Mouse (Mus musculus) forebrain, postnatal 0 days (tissue): ENCODE data around the gene Cdc20b. TPM values are rescaled to one million over a fixed set of nuclear protein-coding genes. Genes with fewer than 3 reads are reported as not detected.

ENCODE experiments used
- ATAC-seq: fragments of 200-750 bp; cut with Nextera tagmentation; 2 replicates; pipeline ENCODE4 v1.8.0; 2017; ENCODE audit warnings: mild to moderate bottlenecking, moderate library complexity
- DNase-seq: peaks from one replicate; pipeline ENCODE4 v3.0.0-alpha.2; 2015
- H3K27ac ChIP-seq: fragments of 300-500 bp; sonication (generic); 2 replicates; pipeline ENCODE4 v1.5.1; 2014; ENCODE audit warnings: low read depth, mild to moderate bottlenecking, antibody characterized with exemption, low read length, moderate library complexity, mixed read lengths
- H3K27me3 ChIP-seq: fragments of 300-500 bp; sonication (generic); 2 replicates; pipeline ENCODE4 v1.6.1; 2014; ENCODE audit warnings: mild to moderate bottlenecking, low read length, mixed read lengths; ENCODE audit not compliant: insufficient read depth
- H3K36me3 ChIP-seq: fragments of 300-500 bp; sonication (generic); 2 replicates; pipeline ENCODE4 v1.6.1; 2014; ENCODE audit warnings: mild to moderate bottlenecking, moderate library complexity; ENCODE audit not compliant: insufficient read depth
- H3K4me1 ChIP-seq: fragments of 300-500 bp; sonication (generic); 2 replicates; pipeline ENCODE4 v1.6.1; 2014; ENCODE audit warnings: antibody characterized with exemption; ENCODE audit not compliant: insufficient read depth
- H3K4me2 ChIP-seq: fragments of 300-500 bp; sonication (generic); 2 replicates; pipeline ENCODE4 v1.6.1; 2014; ENCODE audit warnings: low read depth, mild to moderate bottlenecking, moderate library complexity
- H3K4me3 ChIP-seq: fragments of 300-500 bp; sonication (generic); 2 replicates; pipeline ENCODE4 v1.5.1; 2014; ENCODE audit warnings: low read depth, low read length, mixed read lengths
- H3K9ac ChIP-seq: fragments of 300-500 bp; sonication (generic); 2 replicates; pipeline ENCODE4 v1.6.1; 2014; ENCODE audit warnings: mild to moderate bottlenecking
- H3K9me3 ChIP-seq: fragments of 300-500 bp; sonication (generic); 2 replicates; pipeline ENCODE4 v1.6.1; 2016; ENCODE audit warnings: low read length
- CTCF ChIP-seq: sonication (generic); IDR thresholded peaks from 2 replicates; pipeline ENCODE4 v1.5.1; 2016; ENCODE audit warnings: antibody characterized with exemption, control low read depth, low read depth
- WGBS: fragments of 180-500 bp; shearing (Covaris S2); extraction: QIAGEN DNeasy Blood & Tissue Kit; methylation state at CpG from one replicate; pipeline ENCODE4 v1.1.7; 2014; 5-methylcytosine and 5-hydroxymethylcytosine counted together
- polyA plus RNA-seq: library from polyadenylated mRNA; unstranded; fragments of >200 nt; fragmentation: Nextera tagmentation; extraction: Ambion mirVana; gene quantifications from 2 replicates; pipeline ENCODE4 v1.2.1, GENCODE M21; 2015
- total RNA-seq: library from RNA; depleted of rRNA; stranded (reverse); fragments of >200 nt; gene quantifications from 2 replicates; pipeline ENCODE4 v1.2.3, GENCODE M21; 2014

Cdc20b gene
- total and polyA plus RNA-seq, 2 experiments from 2014 or later = 0.97 to 1.0 TPM

DNA sequence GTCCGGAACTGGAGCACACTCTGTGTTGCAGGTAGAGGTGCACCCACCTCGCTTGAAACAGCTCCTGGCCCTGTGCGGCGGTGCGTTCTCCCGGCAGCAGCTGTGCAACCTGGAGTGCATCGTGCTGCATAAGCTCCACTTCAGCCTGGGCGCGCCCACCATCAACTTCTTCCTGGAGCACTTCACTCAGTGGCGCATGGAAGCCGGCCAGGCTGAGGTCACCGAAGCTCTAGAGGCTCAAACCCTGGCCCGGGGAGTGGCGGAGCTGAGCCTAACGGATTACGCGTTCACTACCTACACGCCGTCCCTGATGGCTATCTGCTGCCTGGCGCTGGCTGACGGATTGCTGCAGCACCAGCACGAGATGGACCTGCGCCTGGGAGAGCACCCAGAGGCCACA is 45.4 kb upstream of the Cdc20b start:
- H3K27me3 ChIP-seq = peaks cover 69% of the 10 kb centered on the region
- ATAC-seq (no peak), DNase-seq (no peak)
- WGBS = 2% methylated on average over 23 of the region's 23 CpGs
- no peak for TF ChIP-seq CTCF
- H3K9ac ChIP-seq = no peak overlapping the region
- no peak overlapping the region; the same call in 1 of the 2 replicates for H3K4me3 ChIP-seq
- no peaks in the 10 kb centered on the region for H3K36me3 ChIP-seq
- no peak overlapping the region for H3K4me2 ChIP-seq
- peaks cover 10% of the 10 kb centered on the region for H3K4me1 ChIP-seq
- no peak overlapping the region for H3K27ac ChIP-seq
- H3K9me3 ChIP-seq = no peaks in the 10 kb centered on the region

DNA sequence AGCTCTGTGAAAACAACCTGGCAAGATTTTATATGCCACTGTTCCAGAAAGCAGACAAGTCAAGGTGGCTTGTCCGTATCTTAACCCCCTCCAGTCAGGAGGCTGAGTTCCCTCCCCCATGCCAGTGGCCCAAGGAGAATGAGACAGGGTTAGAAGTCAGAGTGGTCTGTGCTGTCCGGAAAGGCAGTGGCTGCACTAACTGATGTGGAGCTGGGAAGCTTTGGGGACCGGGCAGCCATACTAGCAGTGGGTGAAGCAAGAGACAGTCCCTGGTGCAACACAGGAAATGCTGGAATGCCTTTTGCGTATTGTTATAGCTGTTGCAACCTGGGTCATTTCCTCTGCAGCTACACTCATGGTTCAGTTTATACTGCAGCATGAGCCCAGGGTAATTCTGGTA is 44.6 kb upstream of the Cdc20b start:
- no peak for DNase-seq
- Histone ChIP-seq H3K9me3 (no peaks in the 10 kb centered on the region), H3K27me3 (peaks cover 77% of the 10 kb centered on the region), H3K27ac (no peak overlapping the region), H3K36me3 (no peaks in the 10 kb centered on the region), H3K4me2 (no peak overlapping the region), H3K4me1 (peaks cover 10% of the 10 kb centered on the region), H3K4me3 (no peak overlapping the region), H3K9ac (no peak overlapping the region)
- WGBS = 7% methylated on average over 4 of the region's 4 CpGs
- no peak for TF ChIP-seq CTCF
- no peak for ATAC-seq

- H3K4me2 ChIP-seq = peak within 1 kb of the TSS; percentile 63
- ATAC-seq (peak; percentile 16), DNase-seq (no peak)
- H3K9ac ChIP-seq = peak within 1 kb of the TSS; percentile 29; the same call in 1 of the 2 replicates
- H3K4me3 ChIP-seq = peak within 1 kb of the TSS; percentile 33
- no peak for TF ChIP-seq CTCF
- H3K27ac ChIP-seq = no peak within 1 kb of the TSS
- no peaks in the 10 kb centered on the region for H3K9me3 ChIP-seq
- peaks cover 9% of the 10 kb centered on the region for H3K4me1 ChIP-seq
- WGBS = 2% methylated on average over 62 of the region's 63 CpGs
- no peaks in the 10 kb centered on the region for H3K36me3 ChIP-seq
- peaks cover 85% of the 10 kb centered on the region for H3K27me3 ChIP-seq
Measured at GRCm38 (mm10) chr13:112993531-112994152, 41.3 kb upstream of the Cdc20b start, which contains the start of gene Mcidas. Gene Mcidas (plus strand): TSS chr13:112993845.

GRCm38 (mm10) chr13:112994191-112994590 is 40.7 kb upstream of the Cdc20b start:
- Histone ChIP-seq H3K4me2 (peak overlapping the region; percentile 63), H3K4me1 (peaks cover 5% of the 10 kb centered on the region; the same call in 1 of the 2 replicates), H3K9me3 (no peaks in the 10 kb centered on the region), H3K9ac (peak overlapping the region; percentile 29; the same call in 1 of the 2 replicates), H3K27me3 (peaks cover 81% of the 10 kb centered on the region), H3K36me3 (no peaks in the 10 kb centered on the region), H3K27ac (no peak overlapping the region), H3K4me3 (peak overlapping the region; percentile 33)
- 3% methylated on average over 25 of the region's 25 CpGs for WGBS
- ATAC-seq (peak; percentile 65), DNase-seq (peak; percentile 67)
- TF ChIP-seq CTCF = peak; percentile 75

GRCm38 (mm10) chr13:112996407-112996806 is 38.5 kb upstream of the Cdc20b start:
- H3K27ac ChIP-seq = no peak overlapping the region
- H3K4me3 ChIP-seq = no peak overlapping the region
- H3K27me3 ChIP-seq = peaks cover 74% of the 10 kb centered on the region
- WGBS = 59% methylated on average over 4 of the region's 4 CpGs
- H3K4me2 ChIP-seq = no peak overlapping the region
- DNase-seq (no peak), ATAC-seq (no peak)
- H3K36me3 ChIP-seq = no peaks in the 10 kb centered on the region
- TF ChIP-seq CTCF = no peak
- H3K9ac ChIP-seq = no peak overlapping the region
- H3K4me1 ChIP-seq = peaks cover 5% of the 10 kb centered on the region; the same call in 1 of the 2 replicates
- no peaks in the 10 kb centered on the region for H3K9me3 ChIP-seq

GRCm38 (mm10) chr13:112997369-112997768 is 37.5 kb upstream of the Cdc20b start:
- peaks cover 5% of the 10 kb centered on the region; the same call in 1 of the 2 replicates for H3K4me1 ChIP-seq
- no peak overlapping the region for H3K4me3 ChIP-seq
- H3K36me3 ChIP-seq = no peaks in the 10 kb centered on the region
- WGBS = 63% methylated on average over 6 of the region's 6 CpGs
- ATAC-seq (no peak), DNase-seq (no peak)
- H3K27ac ChIP-seq = no peak overlapping the region
- no peaks in the 10 kb centered on the region for H3K9me3 ChIP-seq
- no peak overlapping the region for H3K9ac ChIP-seq
- H3K27me3 ChIP-seq = peaks cover 69% of the 10 kb centered on the region
- no peak overlapping the region for H3K4me2 ChIP-seq
- no peak for TF ChIP-seq CTCF

DNA sequence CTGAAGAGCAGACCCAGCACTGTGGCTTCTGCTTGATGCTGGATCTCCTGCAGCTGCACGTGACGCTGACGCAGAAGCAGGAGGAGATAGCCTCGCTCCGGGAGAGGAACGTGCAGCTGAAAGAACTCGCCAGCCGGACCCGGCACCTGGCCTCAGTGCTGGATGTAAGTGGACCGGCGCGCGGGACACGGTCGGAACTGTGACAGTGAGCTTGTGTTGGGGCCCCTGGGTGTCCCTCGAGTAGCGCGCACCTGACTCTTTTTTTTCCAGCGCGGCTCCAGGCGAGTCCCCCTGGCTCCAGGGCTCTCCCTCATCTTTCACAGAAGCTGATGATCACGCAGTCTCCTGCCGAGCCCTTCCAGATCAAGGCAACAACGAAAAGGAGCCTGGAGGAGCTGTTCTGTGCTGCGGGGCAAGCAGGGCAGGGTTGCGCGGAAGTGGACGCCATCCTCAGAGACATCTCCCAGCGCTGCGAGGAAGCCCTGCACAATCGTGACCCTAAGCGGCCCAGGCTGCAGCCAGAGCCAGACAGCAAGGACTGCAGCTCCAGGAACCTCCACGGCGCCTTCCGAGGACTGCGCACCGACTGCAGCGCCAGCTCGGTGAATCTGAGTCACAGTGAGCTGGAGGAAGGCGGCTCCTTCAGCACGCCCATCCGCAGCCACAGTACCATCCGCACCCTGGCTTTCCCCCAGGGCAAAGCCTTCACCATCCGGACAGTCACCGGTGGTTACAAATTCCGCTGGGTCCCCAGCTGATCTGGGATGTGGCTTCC is 36.3 kb upstream of the Cdc20b start:
- ATAC-seq (peak; percentile 63), DNase-seq (peak; percentile 55)
- peak overlapping the region; percentile 48 for H3K4me3 ChIP-seq
- H3K9ac ChIP-seq = peak overlapping the region; percentile 59
- peak overlapping the region; percentile 29; the same call in 1 of the 2 replicates for H3K27ac ChIP-seq
- 1% methylated on average over 45 of the region's 46 CpGs for WGBS
- peaks cover 5% of the 10 kb centered on the region; the same call in 1 of the 2 replicates for H3K4me1 ChIP-seq
- no peaks in the 10 kb centered on the region for H3K36me3 ChIP-seq
- no peaks in the 10 kb centered on the region for H3K9me3 ChIP-seq
- no peak for TF ChIP-seq CTCF
- peaks cover 58% of the 10 kb centered on the region for H3K27me3 ChIP-seq
- peak overlapping the region; percentile 94 for H3K4me2 ChIP-seq
